In genomic region chr3:62410491-62410890, GRCm38 (mm10) we compare ENCODE assay signal across 27 mouse cellular contexts.
DNase-seq lines count a peak whose midpoint lies in the region; ATAC-seq and TF ChIP-seq lines count a peak whose summit lies in the region.
"Had no signal": no experiment of that assay in that cellular context is flagged by ENCODE, and none has a peak within 500 bp of the region (broad histone marks: within the 10 kb centered on the region; RNA-seq: fewer than 3 reads in every experiment).

No protein-coding gene starts in this region.

- H3K27me3 ChIP-seq in forebrain, embryonic 14.5 days (replicated peaks; ENCODE audit: control insufficient read depth, insufficient read depth, low read length): no peaks in the 10 kb centered on the region
- no peaks in the 10 kb centered on the region for H3K27me3 ChIP-seq in forebrain, embryonic 10.5 days (ENCODE audit: poor library complexity, severe bottlenecking)
- H3K27me3 ChIP-seq in midbrain, embryonic 11.5 days (ENCODE audit: control insufficient read depth, insufficient read depth, low read length): no peaks in the 10 kb centered on the region
- H3K27me3 ChIP-seq in midbrain, postnatal 0 days (ENCODE audit: insufficient read depth, low read length): no peaks in the 10 kb centered on the region
- H3K27me3 ChIP-seq in neural tube, embryonic 12.5 days (replicated peaks): no peaks in the 10 kb centered on the region
- H3K27me3 ChIP-seq: hindbrain, embryonic 15.5 days; kidney, embryonic 15.5 days; limb, embryonic 13.5 days; lung, embryonic 15.5 days; midbrain, embryonic 15.5 days had no signal

- no peak overlapping the region for H3K27ac ChIP-seq in forebrain, embryonic 14.5 days (ENCODE audit: low read depth, low read length)
- no peak overlapping the region for H3K27ac ChIP-seq in forebrain, embryonic 10.5 days
- no peak overlapping the region for H3K27ac ChIP-seq in midbrain, embryonic 11.5 days (ENCODE audit: low read depth, low read length)
- H3K27ac ChIP-seq in midbrain, postnatal 0 days (ENCODE audit: low read depth, low read length): no peak overlapping the region
- no peak overlapping the region for H3K27ac ChIP-seq in neural tube, embryonic 12.5 days
- H3K27ac ChIP-seq: kidney, embryonic 15.5 days; limb, embryonic 13.5 days; lung, embryonic 15.5 days; midbrain, embryonic 15.5 days had no signal

- no peak overlapping the region for H3K4me3 ChIP-seq in forebrain, embryonic 14.5 days (ENCODE audit: low read depth, low read length)
- no peak overlapping the region for H3K4me3 ChIP-seq in forebrain, embryonic 10.5 days
- H3K4me3 ChIP-seq in midbrain, embryonic 11.5 days (ENCODE audit: low read depth, low read length): no peak overlapping the region
- no peak overlapping the region for H3K4me3 ChIP-seq in midbrain, postnatal 0 days (ENCODE audit: low read depth, low read length)
- H3K4me3 ChIP-seq in neural tube, embryonic 12.5 days: no peak overlapping the region
- H3K4me3 ChIP-seq: erythroblast, embryonic 14.5 days; hindbrain, embryonic 15.5 days; kidney, embryonic 15.5 days; limb, embryonic 13.5 days; lung, embryonic 15.5 days; midbrain, embryonic 15.5 days; myocyte had no signal

- peaks cover 3% of the 10 kb centered on the region; the same call in 1 of the 2 replicates for H3K4me1 ChIP-seq in forebrain, embryonic 14.5 days (ENCODE audit: control insufficient read depth, insufficient read depth, low read length)
- H3K4me1 ChIP-seq in forebrain, embryonic 10.5 days: peaks cover 18% of the 10 kb centered on the region
- peaks cover 7% of the 10 kb centered on the region; the same call in 1 of the 2 replicates for H3K4me1 ChIP-seq in midbrain, embryonic 11.5 days (ENCODE audit: control insufficient read depth, insufficient read depth, low read length)
- H3K4me1 ChIP-seq in midbrain, postnatal 0 days (ENCODE audit: insufficient read depth, low read length): no peaks in the 10 kb centered on the region
- peaks cover 12% of the 10 kb centered on the region; the same call in 1 of the 2 replicates for H3K4me1 ChIP-seq in neural tube, embryonic 12.5 days
- H3K4me1 ChIP-seq: kidney, embryonic 15.5 days; midbrain, embryonic 15.5 days had no signal

- H3K9ac ChIP-seq in forebrain, embryonic 14.5 days (ENCODE audit: low read length): no peak overlapping the region
- no peak overlapping the region for H3K9ac ChIP-seq in midbrain, embryonic 11.5 days (ENCODE audit: low read length)
- no peak overlapping the region for H3K9ac ChIP-seq in midbrain, postnatal 0 days (replicated peaks; ENCODE audit: low read length, poor library complexity, severe bottlenecking)
- no peak overlapping the region for H3K9ac ChIP-seq in neural tube, embryonic 12.5 days
- H3K9ac ChIP-seq: hindbrain, embryonic 15.5 days; kidney, embryonic 15.5 days; limb, embryonic 13.5 days; lung, embryonic 15.5 days; midbrain, embryonic 15.5 days had no signal

- H3K4me2 ChIP-seq in forebrain, embryonic 14.5 days (ENCODE audit: low read length): no peak overlapping the region
- no peak overlapping the region for H3K4me2 ChIP-seq in midbrain, embryonic 11.5 days
- no peak overlapping the region for H3K4me2 ChIP-seq in midbrain, postnatal 0 days (ENCODE audit: low read depth, low read length, poor library complexity, severe bottlenecking)
- H3K4me2 ChIP-seq in neural tube, embryonic 12.5 days (replicated peaks): no peak overlapping the region
- H3K4me2 ChIP-seq: hindbrain, embryonic 15.5 days; kidney, embryonic 15.5 days; limb, embryonic 13.5 days; liver, embryonic 11.5 days; lung, embryonic 15.5 days; midbrain, embryonic 15.5 days had no signal

- 25% methylated on average over 4 of the region's 4 CpGs for WGBS in forebrain, embryonic 14.5 days
- WGBS in forebrain, embryonic 10.5 days: 72% methylated on average over 4 of the region's 4 CpGs
- WGBS in midbrain, embryonic 11.5 days: 58% methylated on average over 4 of the region's 4 CpGs
- WGBS in midbrain, postnatal 0 days: 37% methylated on average over 4 of the region's 4 CpGs
- WGBS in neural tube, embryonic 12.5 days: 45% methylated on average over 4 of the region's 4 CpGs

- no peaks in the 10 kb centered on the region for H3K9me3 ChIP-seq in forebrain, embryonic 14.5 days (replicated peaks; ENCODE audit: control insufficient read depth, low read length)
- no peaks in the 10 kb centered on the region for H3K9me3 ChIP-seq in forebrain, embryonic 10.5 days
- no peaks in the 10 kb centered on the region for H3K9me3 ChIP-seq in midbrain, embryonic 11.5 days (ENCODE audit: control insufficient read depth, low read length)
- H3K9me3 ChIP-seq in midbrain, postnatal 0 days (ENCODE audit: low read length): no peaks in the 10 kb centered on the region
- H3K9me3 ChIP-seq in neural tube, embryonic 12.5 days: no peaks in the 10 kb centered on the region
- H3K9me3 ChIP-seq: hindbrain, embryonic 15.5 days; kidney, embryonic 15.5 days; limb, embryonic 13.5 days; lung, embryonic 15.5 days; midbrain, embryonic 15.5 days had no signal

- H3K36me3 ChIP-seq in forebrain, embryonic 14.5 days (ENCODE audit: control insufficient read depth, insufficient read depth, low read length): no peaks in the 10 kb centered on the region
- no peaks in the 10 kb centered on the region for H3K36me3 ChIP-seq in forebrain, embryonic 10.5 days (replicated peaks)
- no peaks in the 10 kb centered on the region for H3K36me3 ChIP-seq in midbrain, embryonic 11.5 days (ENCODE audit: control insufficient read depth, insufficient read depth, low read length)
- no peaks in the 10 kb centered on the region for H3K36me3 ChIP-seq in midbrain, postnatal 0 days (ENCODE audit: insufficient read depth, low read length)
- H3K36me3 ChIP-seq in neural tube, embryonic 12.5 days: no peaks in the 10 kb centered on the region
- H3K36me3 ChIP-seq: hindbrain, embryonic 15.5 days; kidney, embryonic 15.5 days; limb, embryonic 13.5 days; lung, embryonic 15.5 days; midbrain, embryonic 15.5 days had no signal

- ATAC-seq in forebrain, embryonic 14.5 days: peak; percentile 53; the same call in 1 of the 2 replicates
- peak; percentile 38; the same call in 1 of the 2 replicates for ATAC-seq in midbrain, embryonic 11.5 days (ENCODE audit: low FRiP score)
- no peak for ATAC-seq in midbrain, postnatal 0 days (ENCODE audit: low FRiP score)
- peak; percentile 3; the same call in 1 of the 2 replicates for ATAC-seq in neural tube, embryonic 12.5 days (ENCODE audit: low FRiP score, low read depth)
- ATAC-seq: midbrain, embryonic 15.5 days; Patski had no signal

- DNase-seq in forebrain, embryonic 14.5 days (ENCODE audit: low spot score): peak; percentile 37
- no peak for DNase-seq in forebrain, embryonic 10.5 days (ENCODE audit: extremely low spot score, low spot score)
- DNase-seq in midbrain, embryonic 11.5 days (ENCODE audit: low spot score, missing footprints): no peak
- DNase-seq in midbrain, postnatal 0 days (ENCODE audit: low spot score): no peak
- DNase-seq in brain, adult 2 months (ENCODE audit: low read depth, low spot score): peak; percentile 27
- DNase-seq in urinary bladder, adult 2 months (ENCODE audit: low spot score): no peak
- DNase-seq: adrenal gland, postnatal 14 days; cerebellum, adult 2 months; cerebellum, postnatal 14 days; gastrocnemius, postnatal 14 days; heart, postnatal 14 days; kidney, adult 18-20 months; kidney, postnatal 25 days; lung, postnatal 36 days; right cerebral cortex, adult 18-20 months; thymus, adult 2 months; thymus, postnatal 36 days had no signal

- TF ChIP-seq CTCF in midbrain, postnatal 0 days (IDR thresholded peaks at IDR 0.05): no peak

Comparison
In these comparisons a context has a peak if more than half of its experiments do, and no peak if none do; other contexts are left out.
1. DNase-seq: peak in forebrain, embryonic 14.5 days (single experiment) and brain, adult 2 months (single experiment); none in forebrain, embryonic 10.5 days (single experiment), midbrain, embryonic 11.5 days (single experiment), midbrain, postnatal 0 days (single experiment) and urinary bladder, adult 2 months (single experiment).